Mouse (Mus musculus): ENCODE data around the gene Sec22a. TPM values are rescaled to one million over a fixed set of nuclear protein-coding genes. Genes with fewer than 3 reads are reported as not detected.

Gene Sec22a
- polyA plus RNA-seq, 1 experiment = 0.14 TPM

DNA sequence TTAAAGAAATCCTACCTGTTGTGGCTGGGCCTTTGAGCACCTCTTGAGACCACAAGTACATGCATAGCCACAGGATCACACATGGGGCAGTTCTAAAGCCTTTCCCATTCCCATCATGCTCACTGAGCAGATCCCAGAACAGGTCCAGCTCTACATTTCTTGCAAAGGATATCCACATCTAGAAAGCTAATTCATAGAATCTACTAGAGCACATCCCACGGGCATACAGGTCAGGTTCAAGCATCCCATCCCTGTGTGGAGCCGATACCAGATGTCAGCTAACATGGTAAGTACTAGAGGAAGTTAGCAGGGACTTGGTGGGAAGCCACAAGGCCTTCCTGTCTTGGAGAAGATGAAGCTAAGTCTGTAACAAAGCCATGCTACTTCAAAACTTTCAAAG lies 57.1 kb downstream of the Sec22a start:
- H3K9me3 ChIP-seq (ENCODE audit: control insufficient read depth, low read length) = no peaks in the 10 kb centered on the region
- H3K27me3 ChIP-seq (ENCODE audit: control insufficient read depth) = no peaks in the 10 kb centered on the region
- H3K4me1 ChIP-seq (ENCODE audit: control insufficient read depth) = no peaks in the 10 kb centered on the region
- no peak overlapping the region for H3K4me3 ChIP-seq (replicated peaks)
- no peaks in the 10 kb centered on the region; the same call in 1 of the 2 replicates for H3K36me3 ChIP-seq (ENCODE audit: control insufficient read depth)
- TF ChIP-seq TAL1 (IDR thresholded peaks at IDR 0.05; ENCODE audit: low read length) (no peak), GATA1 (IDR thresholded peaks at IDR 0.05; ENCODE audit: low read length) (no peak)

DNA sequence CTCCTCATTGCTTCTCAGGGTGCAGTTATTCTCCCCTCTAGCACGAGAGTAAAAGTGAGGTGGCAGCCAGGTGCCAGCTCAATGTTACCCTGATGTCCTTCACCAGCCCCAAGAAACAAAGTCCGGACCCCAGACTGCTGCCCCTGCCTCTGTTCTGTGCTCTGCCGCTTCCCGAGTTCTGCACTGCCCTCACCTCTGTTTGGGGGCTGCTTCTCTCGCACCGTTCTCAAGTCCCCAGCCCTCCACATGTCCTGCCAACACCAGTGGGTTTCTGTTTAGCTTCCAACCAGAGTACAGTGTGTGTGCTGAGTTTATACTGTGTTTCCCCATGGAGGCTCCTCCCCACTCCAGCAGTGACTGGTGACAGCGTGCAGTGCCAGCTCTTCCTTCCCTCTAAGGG lies 58.5 kb downstream of the Sec22a start:
- H3K36me3 ChIP-seq (ENCODE audit: control insufficient read depth) = no peaks in the 10 kb centered on the region; the same call in 1 of the 2 replicates
- no peaks in the 10 kb centered on the region for H3K27me3 ChIP-seq (ENCODE audit: control insufficient read depth)
- H3K4me3 ChIP-seq (replicated peaks) = no peak overlapping the region
- H3K4me1 ChIP-seq (ENCODE audit: control insufficient read depth) = no peaks in the 10 kb centered on the region
- H3K9me3 ChIP-seq (ENCODE audit: control insufficient read depth, low read length) = no peaks in the 10 kb centered on the region
- TF ChIP-seq GATA1 (IDR thresholded peaks at IDR 0.05; ENCODE audit: low read length) = no peak
- no peak for TF ChIP-seq TAL1 (IDR thresholded peaks at IDR 0.05; ENCODE audit: low read length)

DNA sequence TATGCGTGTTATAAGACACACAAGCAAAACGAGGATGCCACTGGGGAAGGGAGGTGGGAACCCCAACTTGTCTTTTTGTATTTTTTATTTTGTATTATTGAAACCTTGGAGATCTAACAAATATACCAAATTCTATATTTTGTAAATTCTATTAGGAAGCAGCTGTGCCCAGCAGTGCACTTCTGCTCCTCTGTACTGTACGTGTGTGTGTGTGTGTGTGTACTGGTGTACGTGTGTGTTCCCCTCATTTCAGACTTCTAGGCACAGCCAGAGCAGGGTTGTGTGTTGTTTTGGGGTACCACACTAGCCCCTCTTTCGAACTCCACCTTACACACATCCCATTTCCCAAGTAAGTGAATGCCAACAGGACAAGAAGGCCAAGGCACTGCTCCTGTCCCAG lies 59.3 kb downstream of the Sec22a start:
- Histone ChIP-seq H3K9me3 (ENCODE audit: control insufficient read depth, low read length) (no peaks in the 10 kb centered on the region), H3K36me3 (ENCODE audit: control insufficient read depth) (no peaks in the 10 kb centered on the region; the same call in 1 of the 2 replicates), H3K4me1 (ENCODE audit: control insufficient read depth) (no peaks in the 10 kb centered on the region), H3K27me3 (ENCODE audit: control insufficient read depth) (no peaks in the 10 kb centered on the region), H3K4me3 (replicated peaks) (no peak overlapping the region)
- TF ChIP-seq GATA1 (IDR thresholded peaks at IDR 0.05; ENCODE audit: low read length) (no peak), TAL1 (IDR thresholded peaks at IDR 0.05; ENCODE audit: low read length) (no peak)

DNA sequence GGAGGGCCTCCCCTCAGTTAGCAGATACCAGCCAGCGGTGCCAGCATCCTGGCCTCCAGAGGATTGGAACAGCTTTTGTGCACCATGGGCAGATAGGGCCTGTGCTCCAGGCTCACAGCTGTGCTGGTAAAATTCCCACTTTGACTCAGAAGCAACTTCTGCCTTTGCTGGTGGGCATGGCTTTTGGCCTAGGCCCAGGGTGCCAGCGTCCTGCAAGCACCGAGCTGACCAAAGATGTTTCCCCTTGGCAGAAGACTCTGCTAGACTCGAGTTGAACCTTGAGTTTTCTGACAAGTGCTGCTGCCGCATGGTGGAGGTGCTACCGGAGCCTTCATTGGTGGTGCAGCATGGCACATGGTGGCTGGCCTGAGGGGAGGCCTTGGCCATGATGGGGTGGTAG lies 60.0 kb downstream of the Sec22a start:
- TF ChIP-seq TAL1 (IDR thresholded peaks at IDR 0.05; ENCODE audit: low read length) = no peak
- no peak for TF ChIP-seq GATA1 (IDR thresholded peaks at IDR 0.05; ENCODE audit: low read length)
- Histone ChIP-seq H3K9me3 (ENCODE audit: control insufficient read depth, low read length) (no peaks in the 10 kb centered on the region), H3K4me3 (replicated peaks) (no peak overlapping the region), H3K27me3 (ENCODE audit: control insufficient read depth) (no peaks in the 10 kb centered on the region), H3K4me1 (ENCODE audit: control insufficient read depth) (no peaks in the 10 kb centered on the region), H3K36me3 (ENCODE audit: control insufficient read depth) (no peaks in the 10 kb centered on the region; the same call in 1 of the 2 replicates)

DNA sequence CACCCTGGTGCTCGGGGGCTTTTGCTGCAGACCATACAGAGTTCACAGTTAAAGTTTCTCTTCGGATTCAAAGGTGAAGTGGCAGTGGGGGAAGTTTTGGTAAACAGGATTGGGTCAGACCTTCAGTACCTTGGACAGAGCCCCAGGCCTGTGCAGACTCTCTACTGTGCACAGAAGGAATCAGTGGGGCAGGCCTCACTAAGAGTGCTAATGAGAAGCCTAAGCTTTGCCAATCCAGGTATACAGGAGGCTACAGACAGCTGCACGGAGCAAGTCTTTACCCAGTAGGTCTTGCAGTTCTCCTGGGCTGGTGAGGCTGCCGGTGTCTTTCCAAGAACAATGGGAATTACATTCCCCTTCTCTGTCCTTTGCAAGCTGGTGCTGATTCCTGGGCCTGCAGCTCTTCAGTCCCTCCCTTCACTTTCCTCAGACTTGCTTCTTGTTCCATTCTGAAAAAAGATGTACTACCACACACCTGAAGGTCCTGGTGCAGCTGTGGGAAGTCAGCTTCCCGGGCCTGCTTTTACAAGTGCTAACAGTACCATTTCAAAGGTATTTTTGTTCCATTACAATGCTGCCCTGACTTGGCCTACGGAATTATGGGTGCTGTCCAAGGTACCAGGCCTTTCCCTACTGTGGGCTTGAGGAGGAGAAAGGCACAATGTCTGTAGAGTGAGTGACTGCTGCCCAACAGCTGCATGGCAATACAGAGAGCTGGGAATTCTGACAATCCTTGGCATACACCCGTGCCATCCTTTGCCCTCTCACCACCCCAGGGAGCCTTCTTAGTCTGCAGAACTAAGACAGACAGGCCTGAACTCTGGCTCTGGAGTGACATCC lies 61.1 kb downstream of the Sec22a start:
- H3K4me3 ChIP-seq (replicated peaks) = no peak overlapping the region
- H3K27me3 ChIP-seq (ENCODE audit: control insufficient read depth) = no peaks in the 10 kb centered on the region
- no peaks in the 10 kb centered on the region; the same call in 1 of the 2 replicates for H3K36me3 ChIP-seq (ENCODE audit: control insufficient read depth)
- TF ChIP-seq GATA1 (IDR thresholded peaks at IDR 0.05; ENCODE audit: low read length) = no peak
- TF ChIP-seq TAL1 (IDR thresholded peaks at IDR 0.05; ENCODE audit: low read length) = no peak
- H3K9me3 ChIP-seq (ENCODE audit: control insufficient read depth, low read length) = no peaks in the 10 kb centered on the region
- no peaks in the 10 kb centered on the region for H3K4me1 ChIP-seq (ENCODE audit: control insufficient read depth)

DNA sequence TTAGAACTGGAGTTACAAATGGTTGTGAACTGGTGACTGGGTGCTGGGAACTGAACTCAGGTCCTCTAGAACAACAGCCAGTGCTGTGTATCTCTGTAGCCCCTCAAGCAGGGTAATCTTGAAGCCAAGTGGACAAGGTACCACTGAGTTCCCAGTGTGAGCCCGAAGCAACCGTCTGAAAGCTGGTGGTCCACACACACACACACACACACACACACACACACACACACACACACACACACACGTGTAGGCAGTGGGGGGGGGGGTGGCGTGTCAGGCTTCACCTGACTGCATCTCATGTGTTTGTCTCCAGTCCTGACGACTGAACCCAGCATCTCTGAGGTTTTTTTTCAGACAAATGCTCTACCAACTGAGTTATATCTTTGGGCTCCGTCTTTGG lies 63.6 kb downstream of the Sec22a start:
- no peaks in the 10 kb centered on the region for H3K27me3 ChIP-seq (ENCODE audit: control insufficient read depth)
- TF ChIP-seq TAL1 (IDR thresholded peaks at IDR 0.05; ENCODE audit: low read length) = no peak
- TF ChIP-seq GATA1 (IDR thresholded peaks at IDR 0.05; ENCODE audit: low read length) = no peak
- no peaks in the 10 kb centered on the region for H3K4me1 ChIP-seq (ENCODE audit: control insufficient read depth)
- H3K9me3 ChIP-seq (ENCODE audit: control insufficient read depth, low read length) = no peaks in the 10 kb centered on the region
- no peak overlapping the region for H3K4me3 ChIP-seq (replicated peaks)
- no peaks in the 10 kb centered on the region; the same call in 1 of the 2 replicates for H3K36me3 ChIP-seq (ENCODE audit: control insufficient read depth)

DNA sequence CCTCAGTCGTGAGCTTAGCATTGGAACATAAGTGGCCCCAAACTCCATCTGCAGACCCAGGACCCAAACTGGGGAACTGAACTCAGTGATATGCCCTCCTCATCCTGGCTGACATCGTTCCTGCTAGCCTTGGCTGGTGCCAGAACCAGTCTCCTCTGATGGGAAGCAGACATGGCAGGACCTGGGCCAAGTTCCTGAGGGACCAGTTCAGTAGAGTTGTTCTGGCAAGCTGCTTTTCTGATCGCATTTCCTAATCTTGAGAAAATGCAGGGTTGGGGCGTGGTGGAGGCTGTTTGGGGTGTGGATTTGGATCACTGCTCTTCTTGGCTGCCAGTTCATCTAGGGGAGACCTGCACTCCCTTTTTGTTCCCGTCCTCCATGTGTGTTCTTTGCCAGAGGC lies 65.9 kb downstream of the Sec22a start:
- Histone ChIP-seq H3K36me3 (ENCODE audit: control insufficient read depth) (no peaks in the 10 kb centered on the region), H3K4me1 (ENCODE audit: control insufficient read depth) (no peaks in the 10 kb centered on the region), H3K9me3 (ENCODE audit: control insufficient read depth, low read length) (no peaks in the 10 kb centered on the region), H3K4me3 (replicated peaks) (no peak overlapping the region), H3K27me3 (ENCODE audit: control insufficient read depth) (no peaks in the 10 kb centered on the region)
- TF ChIP-seq TAL1 (IDR thresholded peaks at IDR 0.05; ENCODE audit: low read length) = no peak

DNA sequence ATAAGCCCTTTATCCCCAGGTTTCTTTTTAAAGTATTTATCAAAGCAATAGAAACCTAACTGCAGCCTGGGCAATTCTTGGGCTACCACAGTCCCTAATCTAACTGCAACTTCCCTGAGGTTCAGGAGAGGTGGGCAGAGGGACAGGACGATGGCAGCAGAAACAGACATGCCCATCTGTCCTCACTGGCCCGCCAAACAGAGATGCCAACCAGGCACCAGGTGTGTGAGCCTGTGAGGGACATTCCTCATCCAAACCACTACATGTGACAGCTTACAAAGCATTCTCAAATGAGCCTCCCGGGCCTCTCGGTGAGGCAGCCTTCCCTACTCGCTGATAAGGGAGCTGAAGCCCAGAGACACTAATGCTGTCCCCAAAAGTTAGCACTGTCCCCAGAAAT lies 76.5 kb downstream of the Sec22a start:
- H3K27me3 ChIP-seq (ENCODE audit: control insufficient read depth) = no peaks in the 10 kb centered on the region
- no peaks in the 10 kb centered on the region for H3K4me1 ChIP-seq (ENCODE audit: control insufficient read depth)
- no peak for TF ChIP-seq TAL1 (IDR thresholded peaks at IDR 0.05; ENCODE audit: low read length)
- TF ChIP-seq GATA1 (IDR thresholded peaks at IDR 0.05; ENCODE audit: low read length) = no peak
- H3K4me3 ChIP-seq (replicated peaks) = no peak overlapping the region
- H3K9me3 ChIP-seq (ENCODE audit: control insufficient read depth, low read length) = no peaks in the 10 kb centered on the region
- H3K36me3 ChIP-seq (ENCODE audit: control insufficient read depth) = no peaks in the 10 kb centered on the region

DNA sequence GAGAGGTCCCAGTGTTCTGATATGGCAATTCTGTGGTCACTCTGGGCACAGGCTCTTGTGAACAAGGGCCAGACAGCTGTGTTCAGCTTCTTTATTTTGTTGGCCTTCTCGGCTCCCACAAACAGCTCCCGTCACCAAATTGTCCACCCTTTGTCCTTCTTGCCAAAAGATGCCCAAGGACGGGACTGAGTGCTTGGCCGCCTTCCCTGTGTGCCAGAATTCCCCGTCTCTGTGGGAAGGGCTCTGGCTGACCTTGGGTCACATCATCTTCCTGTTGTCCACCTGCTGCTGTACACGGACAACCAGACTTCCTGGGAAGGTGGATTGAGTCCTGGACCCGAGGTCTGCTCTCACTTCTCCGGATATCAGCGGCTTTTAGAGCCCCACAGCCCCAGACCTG lies 77.9 kb downstream of the Sec22a start:
- Histone ChIP-seq H3K27me3 (ENCODE audit: control insufficient read depth) (no peaks in the 10 kb centered on the region), H3K9me3 (ENCODE audit: control insufficient read depth, low read length) (no peaks in the 10 kb centered on the region), H3K36me3 (ENCODE audit: control insufficient read depth) (no peaks in the 10 kb centered on the region), H3K4me3 (replicated peaks) (no peak overlapping the region), H3K4me1 (ENCODE audit: control insufficient read depth) (no peaks in the 10 kb centered on the region)
- TF ChIP-seq TAL1 (IDR thresholded peaks at IDR 0.05; ENCODE audit: low read length) (no peak), GATA1 (IDR thresholded peaks at IDR 0.05; ENCODE audit: low read length) (no peak)
